Mouse (Mus musculus) adipocyte (in vitro differentiated cells): ENCODE data around the gene Stra6.
A peak's percentile ranks its signal among the peaks of the same experiment; 100 is the strongest.

ENCODE experiments used
- DNase-seq: peaks from one replicate; pipeline ENCODE4 v3.0.0-alpha.2; 2016; ENCODE audit warnings: low spot score

Gene Stra6

GRCm38 (mm10) chr9:58063531-58063930 lies at the start of gene Stra6:
TSS of gene Stra6 (plus strand) at chr9:58063788.
- no peak for DNase-seq

GRCm38 (mm10) chr9:58014393-58015160 lies 49.0 kb upstream of the Stra6 start:
- DNase-seq = no peak

- no peak for DNase-seq
Measured at GRCm38 (mm10) chr9:58015856-58016255, 47.7 kb upstream of the Stra6 start.

GRCm38 (mm10) chr9:58016962-58017361 lies 46.6 kb upstream of the Stra6 start:
- peak; percentile 15 for DNase-seq

- no peak for DNase-seq
Measured at GRCm38 (mm10) chr9:58018385-58018784, 45.2 kb upstream of the Stra6 start.

- no peak for DNase-seq
Measured at GRCm38 (mm10) chr9:58025995-58026394, 37.6 kb upstream of the Stra6 start.

DNA sequence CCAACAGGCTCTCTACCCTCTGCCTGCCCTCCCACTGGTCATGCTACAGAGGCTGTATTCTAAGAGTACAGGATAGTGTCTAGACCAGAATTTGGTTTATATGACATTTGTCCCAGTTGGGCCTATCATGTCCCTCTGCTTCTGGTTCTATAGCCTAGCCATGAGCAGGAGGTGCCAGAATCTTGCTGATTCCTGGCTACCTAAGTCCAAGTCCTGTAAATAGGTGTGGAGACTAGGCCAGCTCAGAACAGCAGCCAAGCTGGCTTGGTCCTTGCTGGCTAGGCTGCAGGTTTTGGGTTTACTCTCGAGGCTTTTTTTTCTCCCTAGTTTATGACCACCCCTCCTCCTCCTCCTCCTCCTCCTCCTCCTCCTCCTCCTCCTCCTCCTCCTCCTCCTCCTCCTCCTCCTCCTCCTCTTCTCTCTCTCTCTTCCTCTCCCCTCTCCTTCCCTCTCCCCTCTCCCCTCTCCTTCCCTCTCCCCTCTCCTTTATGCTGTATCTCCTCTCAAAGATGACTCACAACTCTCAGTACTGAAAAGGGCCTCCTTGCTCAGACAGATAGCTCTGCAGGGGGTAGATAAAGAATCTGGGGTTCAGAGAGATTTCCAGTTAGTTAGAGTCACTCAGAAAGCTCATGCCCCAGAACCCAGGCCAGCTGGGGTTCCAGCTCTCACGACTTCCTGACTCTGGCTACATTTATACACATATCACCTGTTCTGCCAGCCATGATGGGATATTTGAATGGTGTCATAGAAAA lies 36.0 kb upstream of the Stra6 start:
- no peak for DNase-seq

DNA sequence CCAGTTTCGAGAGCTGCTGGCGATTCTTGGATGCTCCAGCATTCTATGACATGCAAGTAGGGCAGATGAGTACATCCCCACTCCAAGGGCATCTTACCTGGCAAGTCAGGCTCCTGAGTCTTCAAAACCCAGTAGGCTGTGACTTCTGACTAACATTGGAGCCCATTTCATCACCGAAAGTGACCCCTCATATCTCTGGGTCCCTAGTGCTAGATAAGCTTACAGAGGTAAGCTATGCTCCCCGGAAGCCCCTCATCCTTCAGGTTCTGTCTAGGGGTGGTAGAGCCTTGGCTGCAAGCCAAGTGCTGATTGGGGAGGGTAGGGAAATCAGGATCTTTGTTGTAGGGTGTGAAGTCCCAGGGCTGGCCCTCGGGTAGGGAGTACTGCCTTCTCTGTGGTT lies 34.7 kb upstream of the Stra6 start:
- DNase-seq = no peak

- DNase-seq = no peak
Measured at GRCm38 (mm10) chr9:58029635-58030034, 34.0 kb upstream of the Stra6 start.

DNA sequence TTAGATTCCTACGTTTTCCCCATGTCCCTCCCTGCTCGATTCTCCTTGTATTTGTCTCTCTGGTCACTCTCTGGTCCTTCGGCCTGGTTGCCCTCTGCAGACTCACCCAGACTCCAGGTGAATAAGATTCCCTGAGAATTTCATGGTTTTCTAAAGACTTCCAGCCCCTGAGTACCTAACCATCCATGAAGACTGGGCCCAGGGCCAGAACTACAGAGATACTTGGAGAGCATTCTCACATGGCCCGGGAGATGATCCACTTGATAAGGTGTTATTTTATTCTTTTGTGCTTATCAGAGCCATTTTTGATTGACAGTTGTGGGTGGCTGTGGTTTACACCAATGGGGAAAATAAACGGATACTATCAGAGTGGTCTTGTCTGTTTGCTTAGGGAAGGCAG lies 31.7 kb upstream of the Stra6 start:
- no peak for DNase-seq

- DNase-seq = no peak
Measured at GRCm38 (mm10) chr9:58035519-58035918, 28.1 kb upstream of the Stra6 start.

DNA sequence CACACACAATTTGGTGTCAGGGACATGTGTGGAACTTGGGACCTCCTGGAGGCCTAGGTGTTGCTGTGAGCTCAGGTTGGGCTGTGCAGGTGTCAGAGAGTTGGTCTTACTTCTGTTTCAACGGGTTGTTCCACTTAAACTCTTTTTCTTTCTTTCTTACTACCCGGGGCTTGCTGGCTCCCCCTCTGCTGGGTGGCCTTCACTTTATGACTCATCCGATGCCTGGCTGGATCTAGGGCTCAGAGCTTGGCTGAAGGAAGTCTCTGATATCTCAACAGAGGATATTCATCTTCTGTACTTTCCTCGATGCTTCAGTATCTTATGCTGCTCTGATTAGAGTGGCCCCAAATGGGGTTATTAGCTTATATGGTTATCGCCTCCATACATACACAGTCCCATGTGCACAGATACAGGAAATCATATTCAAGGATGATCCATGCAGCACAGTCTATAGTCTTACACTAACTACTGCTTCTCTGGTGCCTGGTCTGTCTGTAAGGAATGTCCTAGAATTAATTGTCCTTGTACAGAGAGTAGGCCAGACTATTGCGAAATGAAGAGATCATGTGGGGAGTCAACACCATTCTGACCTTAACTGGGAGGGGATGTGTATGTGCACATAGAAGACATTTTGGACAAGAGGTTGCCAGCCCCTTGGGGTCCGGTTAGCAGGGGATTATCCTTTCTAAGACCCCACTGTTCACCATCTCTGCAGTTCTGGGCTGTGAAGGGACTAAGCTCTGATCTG lies 27.5 kb upstream of the Stra6 start:
- peak; percentile 14 for DNase-seq

GRCm38 (mm10) chr9:58036961-58037360 lies 26.6 kb upstream of the Stra6 start:
- no peak for DNase-seq

GRCm38 (mm10) chr9:58038500-58039168 lies 25.0 kb upstream of the Stra6 start:
- peak; percentile 81 for DNase-seq

- DNase-seq = no peak
Measured at GRCm38 (mm10) chr9:58040977-58041376, 22.6 kb upstream of the Stra6 start.

DNA sequence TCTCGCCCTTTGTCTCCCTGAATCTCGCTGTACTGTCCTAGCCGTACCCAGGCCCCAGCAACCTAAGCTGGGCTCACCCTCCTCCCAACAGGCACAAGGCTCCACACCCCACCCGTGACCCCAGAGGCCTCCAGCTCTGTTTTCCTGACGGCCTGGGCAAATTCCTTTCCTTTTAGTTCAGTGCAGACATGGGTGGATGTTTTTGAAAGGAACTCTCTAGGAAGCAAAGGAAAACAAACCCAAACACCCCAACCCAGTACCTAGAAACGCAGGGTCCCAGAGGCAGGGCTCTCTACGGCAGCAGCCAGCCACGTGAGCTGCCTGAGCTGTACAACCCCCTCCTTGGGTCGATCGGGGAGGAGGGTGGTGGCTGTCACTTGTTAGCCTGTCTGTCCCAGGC lies 21.2 kb upstream of the Stra6 start:
- no peak for DNase-seq

GRCm38 (mm10) chr9:58043496-58044017 lies 20.0 kb upstream of the Stra6 start:
- no peak for DNase-seq

- no peak for DNase-seq
Measured at GRCm38 (mm10) chr9:58044828-58045227, 18.8 kb upstream of the Stra6 start.

DNA sequence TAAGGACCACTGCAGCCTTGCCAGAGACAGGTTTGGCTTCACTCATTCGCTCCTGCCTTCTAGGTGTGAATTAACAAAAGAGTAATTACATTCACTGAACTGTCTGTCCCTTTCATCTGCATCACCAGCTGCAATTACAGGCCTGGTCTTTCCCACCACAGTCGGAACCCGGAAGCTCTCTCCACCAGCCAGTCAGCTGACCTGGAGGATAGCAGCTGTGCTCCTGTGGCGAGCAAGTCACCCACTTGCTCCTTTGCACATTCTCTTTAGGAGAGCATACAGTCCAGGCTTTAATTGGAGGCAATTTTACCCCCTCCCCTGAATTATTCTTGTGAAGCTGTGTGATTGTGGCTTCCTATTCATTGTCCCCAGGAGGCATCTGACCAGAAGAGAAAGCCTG lies 17.9 kb upstream of the Stra6 start:
- no peak for DNase-seq

GRCm38 (mm10) chr9:58047061-58047460 lies 16.5 kb upstream of the Stra6 start:
- DNase-seq = no peak

DNA sequence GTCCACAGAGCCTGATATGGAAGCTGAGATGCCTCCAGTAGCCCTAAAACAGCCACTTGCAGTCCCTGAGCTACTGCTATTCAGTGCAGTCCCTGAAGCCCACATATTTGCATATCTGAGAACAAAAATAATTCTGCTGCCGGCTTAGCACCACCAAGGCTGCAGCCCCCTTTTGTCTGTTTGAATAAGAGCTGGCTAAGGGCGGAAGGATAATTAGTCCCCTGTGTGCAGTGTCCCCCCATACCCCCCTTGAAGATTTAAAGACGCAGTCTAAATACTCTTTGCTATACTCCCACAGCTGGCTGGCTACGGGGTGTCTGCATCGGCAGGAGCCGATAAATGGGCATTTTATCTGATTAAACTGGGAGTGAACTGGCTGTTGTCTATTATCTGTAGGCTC lies 15.0 kb upstream of the Stra6 start:
- no peak for DNase-seq

GRCm38 (mm10) chr9:58049186-58049585 lies 14.4 kb upstream of the Stra6 start:
- no peak for DNase-seq
